Mouse (Mus musculus) spleen, adult 18-20 months (tissue): Measurements from ENCODE around the gene Icam4.
"Not testable (repeated sequence)": the region's sequence is repeated elsewhere in the genome, so short reads cannot be mapped to it uniquely, and the experiment has no call there.

Source experiments
- DNase-seq, 2 experiments: peaks; one replicate each; pipeline ENCODE4 v3.0.0; 2022; ENCODE audit warnings: mixed read lengths in 2 of 2

The Icam4 gene

GRCm38 (mm10) chr9:21029291-21030054, at the start of gene Icam4:
Icam4 (plus strand) TSS chr9:21029373.
- peak; percentile 64 to 83 for DNase-seq

GRCm38 (mm10) chr9:20979769-20980168, 49.4 kb upstream of the Icam4 start:
- DNase-seq = no peak

GRCm38 (mm10) chr9:20982171-20982570, 47.0 kb upstream of the Icam4 start:
- no peak for DNase-seq

- no peak for DNase-seq
Observed at GRCm38 (mm10) chr9:20983169-20983568, 46.0 kb upstream of the Icam4 start.

- no peak for DNase-seq
Observed at GRCm38 (mm10) chr9:20986952-20987686, 42.1 kb upstream of the Icam4 start.

GRCm38 (mm10) chr9:20987953-20988352, 41.2 kb upstream of the Icam4 start:
- DNase-seq = no peak

- no peak for DNase-seq
Observed at GRCm38 (mm10) chr9:20990861-20991260, 38.3 kb upstream of the Icam4 start.

- DNase-seq = no peak
Observed at GRCm38 (mm10) chr9:20991587-20991986, 37.6 kb upstream of the Icam4 start.

GRCm38 (mm10) chr9:20993165-20993898, 35.8 kb upstream of the Icam4 start:
- DNase-seq = no peak

GRCm38 (mm10) chr9:20995069-20995468, 34.1 kb upstream of the Icam4 start:
- no peak for DNase-seq

GRCm38 (mm10) chr9:20997065-20997464, 32.1 kb upstream of the Icam4 start:
- no peak for DNase-seq

- not testable (repeated sequence) for DNase-seq
Observed at GRCm38 (mm10) chr9:20998337-20998736, 30.8 kb upstream of the Icam4 start.

- no peak for DNase-seq
Observed at GRCm38 (mm10) chr9:21000811-21001210, 28.4 kb upstream of the Icam4 start.

GRCm38 (mm10) chr9:21001651-21002200, 27.4 kb upstream of the Icam4 start:
- no peak for DNase-seq

- no peak for DNase-seq
Observed at GRCm38 (mm10) chr9:21002270-21002626, 26.9 kb upstream of the Icam4 start.

GRCm38 (mm10) chr9:21002627-21003551, 26.3 kb upstream of the Icam4 start, which contains the start of gene Mrpl4:
Mrpl4 (plus strand) TSS chr9:21002738.
- peak; percentile 67 to 82 for DNase-seq

GRCm38 (mm10) chr9:21007313-21007952, 21.7 kb upstream of the Icam4 start:
- DNase-seq = no peak

GRCm38 (mm10) chr9:21008007-21008406, 21.2 kb upstream of the Icam4 start:
- no peak for DNase-seq

- no peak for DNase-seq
Observed at GRCm38 (mm10) chr9:21010362-21010761, 18.8 kb upstream of the Icam4 start.

- DNase-seq = not testable (repeated sequence)
Observed at GRCm38 (mm10) chr9:21010939-21011541, 18.1 kb upstream of the Icam4 start.

- DNase-seq = no peak
Observed at GRCm38 (mm10) chr9:21011846-21012312, 17.3 kb upstream of the Icam4 start.
